Mouse (Mus musculus) cerebellum, adult 18-20 months (tissue): ENCODE data around the gene Gm11060.
A peak's percentile ranks its signal among the peaks of the same experiment; 100 is the strongest.

Experiments
- DNase-seq, 2 experiments: peaks; one replicate each; pipeline ENCODE4 v3.0.0; 2021

The Gm11060 gene

DNA sequence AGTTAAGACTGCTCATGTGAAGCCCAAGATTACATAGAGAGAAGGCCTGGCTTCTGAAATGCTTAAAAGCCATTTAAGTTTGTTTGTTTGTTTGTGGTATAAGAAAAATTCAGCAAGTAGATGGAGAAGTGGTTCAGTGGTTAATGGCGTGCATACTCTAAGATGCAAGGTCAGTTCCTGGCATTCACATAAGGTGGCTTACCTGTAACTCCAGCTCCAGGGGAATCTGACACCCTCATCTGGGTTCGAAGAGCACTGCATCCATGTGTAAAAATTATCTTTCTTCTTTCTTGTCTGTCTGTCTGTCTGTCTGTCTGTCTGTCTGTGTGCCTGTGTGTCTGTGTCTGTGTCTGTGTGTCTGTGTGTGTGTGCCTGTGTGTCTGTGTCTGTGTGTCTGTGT, at the start of gene Gm11060:
TSS of gene Gm11060 (plus strand) at position 301 of the 400 bp plus-strand sequence.
- no peak for DNase-seq

DNA sequence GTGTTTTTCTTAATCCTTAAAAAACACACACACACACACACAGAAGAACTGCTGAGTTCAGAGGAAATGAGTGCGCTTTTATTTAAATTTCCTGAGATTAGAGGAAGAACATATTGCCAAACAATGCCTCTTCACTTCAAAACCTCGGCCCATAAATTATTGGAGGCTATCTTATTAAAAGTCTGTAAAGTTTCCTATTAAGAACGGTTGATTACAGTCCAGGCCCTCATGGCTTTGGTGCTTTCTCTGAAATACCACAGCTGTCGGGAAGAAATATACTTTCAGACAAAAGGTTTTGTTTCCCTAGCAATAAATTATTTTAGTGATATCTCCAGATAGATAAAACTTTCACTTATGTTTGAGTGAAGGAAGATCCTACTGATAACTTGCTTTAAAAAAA, 48.7 kb upstream of the Gm11060 start:
- no peak for DNase-seq

DNA sequence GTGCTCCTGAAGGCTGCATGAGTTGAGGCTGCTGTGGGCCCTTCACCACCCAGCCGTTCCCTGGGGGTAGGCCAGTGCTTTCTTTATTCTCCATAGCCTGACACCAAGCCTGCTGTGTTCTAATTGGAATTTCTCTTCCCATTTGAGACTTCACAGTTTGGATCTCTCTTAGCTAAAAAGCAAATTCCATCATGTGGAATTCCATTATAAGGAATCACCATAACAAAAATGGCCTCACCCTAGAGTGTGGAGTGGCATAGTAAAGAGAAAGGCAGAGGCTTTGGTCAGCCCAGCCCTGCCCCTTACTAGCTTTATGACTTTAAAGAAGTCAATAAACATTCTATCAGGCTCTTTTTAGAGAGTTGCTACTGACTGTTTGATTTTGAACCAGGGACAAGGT, 43.5 kb upstream of the Gm11060 start:
- no peak for DNase-seq

DNA sequence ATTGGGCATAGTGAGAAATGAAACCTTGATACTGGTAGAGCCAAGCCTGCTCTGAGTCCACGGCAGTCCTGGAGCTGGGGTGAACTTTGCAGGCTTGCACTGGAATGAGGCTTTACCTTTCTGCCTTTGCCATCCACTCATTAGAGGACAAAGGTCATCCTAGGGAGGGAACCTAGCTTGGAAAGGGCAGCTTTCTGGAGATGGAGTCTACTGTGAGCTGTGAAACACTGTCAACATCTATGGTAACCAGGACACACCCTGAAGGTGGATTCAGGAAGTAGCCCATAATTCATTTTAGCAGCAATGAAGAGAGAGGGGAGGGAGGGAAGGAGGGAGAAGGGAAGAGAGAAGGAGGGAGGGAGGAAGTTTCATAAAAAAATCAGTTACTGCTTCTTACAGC, 36.3 kb upstream of the Gm11060 start:
- no peak for DNase-seq

DNA sequence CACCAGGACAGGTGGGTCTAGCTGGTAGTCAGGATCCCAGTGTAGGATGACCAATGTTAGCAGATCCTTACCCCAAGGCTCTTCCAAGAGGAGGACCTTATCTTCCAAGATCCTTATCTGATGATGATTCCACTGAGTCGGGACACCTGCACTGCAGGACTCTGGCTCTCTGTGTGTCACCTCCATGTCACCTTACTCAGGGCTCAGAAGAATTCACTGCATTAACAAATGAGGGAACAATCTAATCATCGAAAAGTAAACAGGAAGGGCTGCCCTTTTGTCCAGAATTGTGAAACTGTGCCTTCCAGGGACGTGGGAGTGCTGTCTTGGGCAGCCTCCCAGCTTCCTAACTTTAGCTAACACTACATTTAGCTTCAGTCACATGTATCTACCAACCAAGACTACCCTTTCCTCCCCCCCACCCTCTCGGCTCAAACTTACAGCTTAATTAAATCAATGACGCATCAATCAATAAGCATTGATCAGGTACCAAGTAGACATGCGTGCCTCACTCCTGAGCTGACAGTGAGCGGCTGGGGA, 33.2 kb upstream of the Gm11060 start:
- no peak for DNase-seq

DNA sequence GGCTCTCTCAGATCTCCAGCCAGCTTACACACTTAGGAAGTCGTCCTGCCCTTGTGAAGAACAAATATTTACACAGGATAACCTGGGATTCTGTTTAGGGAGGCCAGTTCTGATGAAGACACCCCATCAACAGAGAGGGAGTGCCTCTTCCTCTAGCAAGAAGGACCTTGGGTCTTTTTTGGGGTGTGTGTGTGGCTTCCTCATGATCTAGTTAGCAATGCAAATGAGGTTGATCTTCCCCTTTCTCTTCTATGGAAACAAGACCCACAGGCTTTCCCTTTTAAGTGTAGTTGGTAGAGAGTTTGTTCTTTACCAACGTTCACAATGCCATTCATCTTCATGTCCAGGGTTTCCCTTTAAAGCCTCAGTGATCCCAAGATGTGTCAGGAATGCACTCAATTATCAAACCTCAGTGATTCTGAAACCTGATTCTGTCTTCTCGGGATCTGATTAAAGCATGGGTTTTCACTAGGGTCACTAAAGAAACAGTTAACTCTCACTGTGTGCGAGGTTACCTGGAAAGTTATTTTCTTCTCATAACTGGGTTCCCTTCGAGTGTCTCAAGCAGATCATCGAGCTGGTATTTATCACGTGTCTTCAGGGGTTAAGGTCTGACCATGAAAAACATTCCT, 29.0 kb upstream of the Gm11060 start:
- DNase-seq: no peak

DNA sequence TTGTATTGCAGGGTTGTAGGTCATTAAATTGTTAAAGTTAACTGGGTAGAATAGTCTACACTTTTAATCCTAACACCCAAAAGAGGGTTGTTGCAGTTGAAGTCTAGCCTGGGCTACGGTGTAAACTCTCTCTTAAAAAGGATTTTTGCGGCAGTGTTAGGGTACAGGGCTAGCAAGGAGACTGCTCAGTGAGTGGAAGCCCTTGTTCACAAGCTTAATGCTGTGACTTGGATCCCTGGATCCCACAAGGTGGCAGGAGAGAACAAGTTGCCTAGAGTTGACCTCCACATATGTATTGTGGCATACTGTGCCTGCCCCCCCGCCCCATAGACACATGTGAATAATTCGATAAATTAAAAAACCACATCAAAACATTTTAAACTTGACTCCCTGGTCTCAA, 19.3 kb upstream of the Gm11060 start:
- no peak for DNase-seq

DNA sequence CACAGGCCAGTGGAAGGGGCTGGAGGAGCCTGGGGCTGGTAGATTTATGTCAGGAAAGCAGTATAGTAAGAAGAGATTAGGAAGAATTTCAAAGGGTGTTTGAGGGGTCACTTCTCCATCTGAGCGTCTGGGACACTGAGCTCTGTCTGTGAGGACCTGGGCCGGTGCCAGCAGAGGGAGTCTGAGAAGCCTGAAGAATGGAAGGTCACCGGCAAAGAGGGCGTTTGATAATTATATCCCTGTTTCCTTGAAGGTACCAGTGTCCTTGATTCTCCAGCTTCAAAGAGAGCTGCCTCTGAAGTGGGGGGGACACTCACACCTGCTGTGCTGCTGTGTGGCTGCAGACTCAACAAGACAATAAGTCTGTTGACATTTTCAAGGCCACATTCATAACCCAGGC, 17.6 kb upstream of the Gm11060 start:
- no peak for DNase-seq

DNA sequence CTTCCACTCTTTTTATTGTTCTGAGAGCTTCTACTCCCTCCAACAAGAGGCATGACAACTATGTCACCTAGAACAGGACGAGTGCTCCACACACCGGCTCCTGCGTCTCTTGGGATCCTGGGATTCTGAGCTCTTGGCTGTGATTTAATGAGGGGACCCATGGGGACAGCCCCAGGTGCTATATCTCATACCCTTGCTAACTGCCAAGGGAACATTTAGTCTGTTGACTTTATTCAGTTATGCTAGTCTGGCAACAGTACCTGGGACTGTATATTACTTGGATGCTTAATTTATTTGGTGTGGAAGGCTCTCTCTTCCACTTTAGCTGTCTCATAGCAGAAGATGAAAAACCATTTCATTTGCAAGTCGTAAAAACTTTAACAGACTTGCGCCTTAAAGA, 16.0 kb upstream of the Gm11060 start:
- DNase-seq: no peak

DNA sequence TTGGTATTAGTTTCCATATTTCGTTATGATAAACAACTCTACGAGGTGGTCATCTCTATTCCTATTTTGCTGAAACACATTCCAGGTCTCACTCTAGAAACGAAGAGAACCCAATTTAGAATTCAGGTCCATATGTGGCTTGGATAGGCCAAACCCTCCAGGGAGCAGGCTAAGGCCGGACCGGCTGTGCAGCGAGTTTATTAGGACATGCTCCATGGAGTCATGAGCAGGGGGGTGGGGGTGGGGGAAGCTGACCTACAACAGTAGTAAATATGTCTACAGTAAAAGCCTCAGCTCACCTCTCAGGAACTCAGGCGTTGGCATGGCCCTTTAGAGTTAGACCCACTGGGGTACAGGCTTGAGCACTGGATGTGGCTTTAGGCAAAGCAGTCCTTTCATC, 14.7 kb upstream of the Gm11060 start:
- DNase-seq: no peak

DNA sequence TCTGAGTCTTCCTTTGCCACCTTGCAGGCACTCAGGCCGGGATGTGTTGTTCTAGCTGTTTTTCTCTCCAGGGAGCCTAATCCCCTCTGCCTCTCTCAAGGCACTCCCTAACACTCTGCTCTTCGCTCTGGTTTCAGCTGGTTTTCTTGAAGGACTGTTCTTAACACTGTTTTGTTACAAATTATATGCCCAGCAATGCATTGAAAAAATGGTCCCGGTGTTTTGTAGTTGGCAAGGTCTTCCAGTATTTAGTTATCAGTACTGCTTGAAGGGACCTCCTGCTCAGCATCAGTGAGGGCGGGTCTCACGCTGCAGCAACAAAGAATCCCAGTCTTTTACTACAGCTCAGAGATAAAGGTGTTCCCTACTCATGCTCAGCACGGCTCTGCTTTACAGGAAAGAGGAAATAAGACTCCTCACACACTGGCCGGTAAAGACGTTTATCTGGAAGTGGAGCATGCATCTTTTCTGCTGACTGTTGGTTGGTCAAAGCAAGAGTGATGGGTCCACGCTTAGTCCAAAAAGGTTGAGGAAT, 9.5 kb upstream of the Gm11060 start:
- no peak for DNase-seq

DNA sequence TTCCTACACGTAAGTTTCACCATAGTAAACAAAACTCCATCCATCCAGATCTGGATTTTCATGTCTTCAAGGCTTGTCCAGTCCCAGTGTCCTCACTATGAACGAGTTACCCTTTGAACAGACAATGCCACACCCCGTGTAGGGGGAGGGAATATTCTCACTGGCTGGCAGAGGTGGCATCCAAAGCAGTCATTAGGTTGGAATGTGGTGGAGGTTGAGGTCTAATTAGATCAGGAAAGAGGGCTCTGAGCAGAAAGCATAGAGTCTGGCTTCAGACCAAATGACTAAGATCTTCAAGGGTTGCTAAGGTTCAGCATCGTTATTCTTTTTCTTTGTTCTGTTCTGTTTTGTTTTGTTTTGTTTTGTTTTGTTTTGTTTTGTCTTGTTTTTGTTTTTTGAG, 7.8 kb upstream of the Gm11060 start:
- DNase-seq: no peak

DNA sequence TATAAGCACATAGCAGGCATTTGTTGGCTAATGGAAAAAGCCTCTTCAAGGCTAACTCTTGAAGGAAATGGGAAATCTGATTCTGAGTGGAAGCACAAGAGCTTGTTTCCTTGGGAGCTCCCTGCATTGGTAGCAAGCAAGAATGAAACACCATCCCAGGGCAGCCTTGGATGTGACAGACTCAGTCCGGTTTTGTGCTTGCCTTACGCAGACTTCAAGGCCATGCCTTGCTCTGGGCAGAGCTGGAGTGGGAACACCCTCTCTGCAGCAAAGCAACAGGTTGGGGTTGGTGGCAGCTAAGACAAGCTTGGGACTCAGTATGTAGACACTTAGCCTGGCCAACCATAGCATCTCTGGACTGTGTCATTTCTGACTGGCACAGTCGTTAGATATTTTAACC, 5.7 kb upstream of the Gm11060 start:
- no peak for DNase-seq

DNA sequence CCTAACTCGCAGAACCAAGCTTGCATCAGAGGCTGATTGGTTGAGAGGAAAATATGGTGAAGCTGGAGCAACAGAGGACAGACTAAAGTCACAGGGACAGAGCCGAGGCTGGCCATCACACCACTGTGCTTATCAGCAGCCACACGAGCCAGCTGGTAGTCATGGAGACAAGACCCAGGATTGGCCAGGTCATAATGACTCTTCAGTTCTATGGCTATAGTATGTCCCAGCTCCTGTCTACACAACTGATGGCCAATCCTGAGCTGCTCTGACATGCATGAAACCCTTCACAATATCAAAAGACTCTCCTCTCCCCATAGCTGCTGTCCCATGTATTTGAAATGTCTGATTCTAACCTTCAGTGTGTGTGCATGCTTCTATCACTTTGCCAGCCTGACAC, 3.8 kb upstream of the Gm11060 start:
- DNase-seq: no peak

DNA sequence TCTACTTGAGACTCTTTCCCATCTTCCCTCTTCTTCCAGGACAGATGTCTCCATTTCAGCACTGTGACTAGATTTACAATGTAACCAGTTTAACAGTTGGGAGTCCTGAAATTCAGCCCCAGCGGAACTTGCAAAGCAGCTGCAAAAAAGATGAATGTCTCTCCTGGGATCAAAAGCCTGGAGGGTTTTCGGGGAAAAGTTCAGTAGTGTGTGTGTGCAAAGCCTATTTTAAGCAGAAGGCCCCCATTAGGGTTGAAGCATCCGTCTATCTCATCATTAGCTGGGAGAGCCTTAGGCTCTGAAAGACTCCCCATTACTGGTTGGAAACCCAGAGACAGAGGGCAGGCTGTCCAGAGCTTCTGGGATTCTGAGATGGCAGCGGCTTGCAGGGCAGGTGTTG, 2.7 kb upstream of the Gm11060 start:
- no peak for DNase-seq

DNA sequence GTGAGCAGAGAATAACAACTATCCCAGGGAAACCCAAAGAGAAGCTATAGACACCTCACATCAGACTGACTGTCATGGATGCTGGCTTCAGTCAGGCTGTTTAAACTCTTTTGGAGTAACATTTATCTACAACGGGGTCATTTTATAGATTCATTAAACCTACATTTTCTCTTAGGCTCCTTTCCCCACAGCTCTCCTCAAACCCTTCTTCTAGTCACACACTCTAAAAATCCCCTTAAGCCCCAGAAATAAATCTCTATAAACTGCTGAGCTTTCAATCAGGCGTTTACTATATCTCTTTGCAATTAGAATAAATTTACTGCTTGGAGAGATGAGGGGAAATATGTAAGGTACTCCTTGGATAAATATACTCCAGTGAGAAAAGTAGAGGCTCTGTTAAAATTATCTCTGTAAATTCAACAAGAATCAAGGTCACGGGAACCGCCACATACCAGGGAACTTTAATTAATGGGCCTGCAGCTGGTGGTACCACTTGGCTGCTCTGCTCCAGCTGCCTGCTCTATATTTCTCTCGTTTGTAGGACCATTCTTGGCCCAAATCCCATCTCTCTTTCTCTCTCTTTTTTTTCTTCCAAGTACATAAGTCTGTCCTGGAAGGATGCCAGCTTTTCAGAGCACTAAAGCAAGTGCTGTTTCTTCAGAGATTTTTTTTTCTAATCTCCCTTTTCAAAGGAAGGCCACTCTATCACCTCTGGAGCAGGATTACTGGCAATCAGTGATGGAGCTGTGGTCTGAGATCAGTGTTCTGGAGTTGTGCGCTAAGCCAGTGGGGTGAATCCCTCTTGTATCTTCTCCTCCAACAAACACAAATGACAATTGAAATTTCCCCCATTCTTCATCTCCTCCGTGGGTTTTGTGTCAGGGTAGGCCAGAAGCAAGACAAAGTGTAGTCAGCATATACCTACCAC, 2.0 kb upstream of the Gm11060 start:
- DNase-seq: no peak

DNA sequence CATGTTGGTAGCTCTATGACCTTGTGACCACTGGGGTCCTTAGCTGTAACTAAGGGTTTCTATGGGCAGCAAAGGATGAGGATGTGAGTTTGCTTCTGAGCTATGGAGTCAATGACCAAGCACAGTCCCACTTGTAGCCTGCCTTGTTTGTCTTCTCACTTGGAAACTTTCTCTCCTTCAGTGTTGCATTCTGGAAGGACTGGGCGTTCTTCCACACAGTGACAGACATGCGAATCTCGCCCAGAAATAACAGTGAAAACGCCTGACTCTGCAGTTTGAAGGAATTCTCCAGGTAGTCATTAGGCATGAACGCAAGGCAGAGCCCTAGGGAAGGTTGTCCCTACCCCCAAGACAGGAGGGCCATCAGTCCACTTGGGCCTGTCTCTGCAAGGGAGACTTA, 827 bp upstream of the Gm11060 start:
- no peak for DNase-seq

DNA sequence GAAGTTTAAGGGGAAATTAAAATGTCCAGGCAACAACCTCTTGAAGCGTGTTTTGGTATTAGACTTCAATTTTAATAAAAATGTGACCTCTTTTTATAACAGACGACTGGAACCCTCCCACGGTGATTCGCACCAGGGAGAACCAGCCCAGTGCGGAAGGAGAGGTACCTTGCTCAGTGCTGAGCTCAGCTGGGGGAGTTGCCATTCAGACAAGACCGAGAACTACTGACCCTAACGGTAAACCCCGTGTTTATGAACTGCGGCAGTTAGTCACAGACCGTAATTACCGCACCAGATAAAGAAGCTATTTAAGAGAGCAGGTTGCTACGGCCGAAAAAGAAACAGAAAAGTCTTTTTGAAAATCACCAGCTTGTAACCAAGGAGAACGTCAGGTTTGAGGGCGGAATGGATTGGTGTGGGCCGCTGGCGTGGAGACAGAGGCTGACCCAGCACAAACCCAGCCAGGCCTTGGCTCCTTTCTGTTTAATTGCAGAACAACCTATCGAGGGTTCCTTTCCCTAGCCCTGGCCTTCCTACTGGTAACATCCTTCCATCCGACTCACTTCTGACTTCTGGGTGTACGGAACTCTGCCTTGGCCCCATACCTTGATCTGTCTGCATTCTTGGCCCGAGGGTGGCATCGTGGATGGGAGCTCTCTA, 5.6 kb downstream of the Gm11060 start:
- DNase-seq: no peak

DNA sequence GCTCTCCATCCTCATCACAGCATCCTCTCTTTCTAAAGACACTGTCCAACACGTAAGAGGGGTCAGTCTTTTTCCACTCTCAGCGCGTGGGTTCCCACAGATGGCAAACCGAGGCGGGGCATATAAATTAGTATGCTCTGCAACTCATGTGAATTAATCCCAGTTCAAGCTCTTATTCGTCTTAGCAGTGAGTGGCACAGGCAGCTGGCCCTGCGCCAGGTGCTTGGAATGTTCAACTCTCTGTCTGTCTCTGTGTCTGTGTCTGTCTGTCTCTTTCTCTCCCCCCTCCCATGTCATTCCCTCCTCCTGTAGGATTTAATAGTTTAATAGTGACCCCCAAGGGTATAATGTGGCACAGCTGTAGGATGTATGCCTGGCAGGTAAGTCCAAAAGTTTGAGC, 7.6 kb downstream of the Gm11060 start:
- no peak for DNase-seq

DNA sequence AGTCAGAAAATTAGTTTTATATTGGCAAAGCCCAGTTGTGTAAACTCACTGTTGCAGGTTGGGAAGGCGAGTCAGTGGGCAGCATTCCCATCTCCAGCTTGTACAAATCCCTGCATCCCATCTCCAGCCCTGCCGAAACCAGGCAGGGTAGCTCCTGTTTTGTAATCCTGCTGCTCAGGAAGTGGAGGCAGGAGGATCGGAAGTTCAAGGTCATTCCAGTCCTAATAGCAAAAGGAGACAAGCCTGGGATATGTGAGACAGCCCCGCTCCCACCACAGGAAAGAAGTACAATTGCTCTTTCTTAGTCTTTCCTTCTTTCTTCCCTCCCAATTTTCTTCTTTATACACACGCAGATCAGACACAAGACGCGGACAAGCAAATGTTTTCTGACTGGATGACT, 8.7 kb downstream of the Gm11060 start:
- DNase-seq: no peak

DNA sequence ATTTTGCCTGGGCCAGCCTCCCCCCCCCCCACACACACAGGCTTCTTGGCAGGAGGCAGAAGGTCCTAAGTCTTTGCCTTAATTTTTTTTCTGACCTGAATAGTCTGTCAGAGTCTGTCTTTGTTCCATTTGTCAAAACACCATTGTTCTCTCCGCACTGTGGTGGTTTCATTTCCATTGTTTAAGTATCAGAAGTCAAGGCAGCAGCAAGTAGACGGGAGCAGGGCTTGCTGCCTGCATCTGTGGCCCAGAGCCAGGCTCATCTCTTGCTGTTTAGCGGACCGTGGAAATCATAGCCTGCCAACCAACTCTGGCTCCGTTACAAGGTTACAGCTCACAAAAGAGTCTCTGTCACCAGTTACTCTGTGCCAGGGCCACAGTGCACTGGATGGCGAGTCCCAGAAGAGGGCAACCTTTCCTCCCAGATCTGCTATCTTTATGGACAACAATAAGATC, 16.9 kb downstream of the Gm11060 start:
- peak; percentile 88 for DNase-seq

DNA sequence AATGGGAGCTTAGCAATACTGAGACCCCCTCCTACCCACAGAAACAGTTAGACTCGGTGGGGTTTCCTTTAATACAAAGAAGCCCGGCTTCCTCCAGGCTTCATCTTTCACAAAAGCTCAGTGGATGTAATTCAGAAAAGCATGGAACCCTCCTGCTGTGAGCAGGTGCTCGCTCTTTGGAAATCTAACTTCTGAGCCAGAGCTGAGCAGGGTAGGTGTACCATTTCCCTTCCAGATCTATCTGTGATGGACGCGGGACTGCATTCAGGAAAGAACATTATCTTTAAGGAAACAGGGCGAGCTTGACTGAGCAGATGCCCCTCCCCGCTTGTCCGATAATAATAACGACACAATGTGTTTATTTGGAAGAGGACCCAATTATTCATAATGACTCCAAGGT, 22.3 kb downstream of the Gm11060 start:
- peak in 1 of 2 experiments; percentile 27 for DNase-seq

DNA sequence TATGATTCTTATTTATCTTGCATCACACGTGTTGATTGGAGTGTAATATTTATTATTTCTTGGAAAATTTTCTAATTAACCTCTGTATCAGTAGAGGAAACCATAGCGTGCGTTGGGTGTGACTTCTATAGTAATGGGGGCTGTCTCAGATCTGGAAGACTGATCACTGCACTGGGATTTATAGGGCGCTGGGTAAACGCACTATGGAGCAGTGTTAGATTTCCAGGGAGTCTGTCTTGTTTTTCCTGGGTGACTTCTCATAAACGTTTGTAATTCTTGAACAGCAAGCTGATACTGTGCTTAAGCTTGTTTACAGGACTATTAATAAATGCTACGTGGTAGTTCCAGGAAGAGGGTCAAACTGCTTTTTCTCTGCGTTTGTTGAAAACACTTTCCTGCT, 25.9 kb downstream of the Gm11060 start:
- DNase-seq: no peak
